In genomic region chr1:154661977-154662376, GRCm38 (mm10) we compare ENCODE assay signal across 13 mouse cellular contexts.
DNase-seq lines count a peak whose midpoint lies in the region; ATAC-seq and TF ChIP-seq lines count a peak whose summit lies in the region.
"Had no signal": no experiment of that assay in that cellular context is flagged by ENCODE, and none has a peak within 500 bp of the region (broad histone marks: within the 10 kb centered on the region; RNA-seq: fewer than 3 reads in every experiment).

No protein-coding gene starts in this region.

- DNase-seq in hindbrain, embryonic 10.5 days (ENCODE audit: low spot score), result no peak
- DNase-seq in frontal cortex, adult 2 months (ENCODE audit: extremely low spot score in 1 of 2, low spot score in 1 of 2), result peak; percentile 69 to 73
- peak; percentile 32 to 45 for DNase-seq in left cerebral cortex, adult 2 months (ENCODE audit: extremely low spot score in 1 of 2, low spot score in 2 of 2)
- DNase-seq in embryo, embryonic 9.5 days (ENCODE audit: extremely low spot score), result no peak
- no peak for DNase-seq in spleen, adult 12 weeks (ENCODE audit: low spot score)
- DNase-seq: adrenal gland, postnatal 36 days; kidney, adult 11 months had no signal

- H3K4me2 ChIP-seq in hindbrain, embryonic 15.5 days, result no peak overlapping the region
- no peak overlapping the region for H3K4me2 ChIP-seq in midbrain, embryonic 16.5 days (ENCODE audit: low read length)
- no peak overlapping the region for H3K4me2 ChIP-seq in kidney, embryonic 15.5 days
- H3K4me2 ChIP-seq: embryonic facial prominence, embryonic 13.5 days; heart, embryonic 15.5 days; limb, embryonic 12.5 days had no signal

- no peaks in the 10 kb centered on the region for H3K9me3 ChIP-seq in hindbrain, embryonic 15.5 days
- H3K9me3 ChIP-seq in hindbrain, embryonic 10.5 days, result no peaks in the 10 kb centered on the region
- H3K9me3 ChIP-seq in midbrain, embryonic 16.5 days (replicated peaks; ENCODE audit: control insufficient read depth, low read length, poor library complexity, severe bottlenecking), result no peaks in the 10 kb centered on the region
- H3K9me3 ChIP-seq in kidney, embryonic 15.5 days (replicated peaks), result no peaks in the 10 kb centered on the region
- H3K9me3 ChIP-seq: embryonic facial prominence, embryonic 13.5 days; heart, embryonic 15.5 days; limb, embryonic 12.5 days had no signal

- H3K27me3 ChIP-seq in hindbrain, embryonic 15.5 days, result no peaks in the 10 kb centered on the region
- no peaks in the 10 kb centered on the region for H3K27me3 ChIP-seq in hindbrain, embryonic 10.5 days (ENCODE audit: insufficient read depth, poor library complexity, severe bottlenecking)
- no peaks in the 10 kb centered on the region for H3K27me3 ChIP-seq in midbrain, embryonic 16.5 days (ENCODE audit: control insufficient read depth, insufficient read depth, low read depth, low read length)
- no peaks in the 10 kb centered on the region for H3K27me3 ChIP-seq in kidney, embryonic 15.5 days
- H3K27me3 ChIP-seq: embryonic facial prominence, embryonic 13.5 days; heart, embryonic 15.5 days had no signal

- peak overlapping the region; percentile 60 for H3K27ac ChIP-seq in hindbrain, embryonic 15.5 days (replicated peaks)
- H3K27ac ChIP-seq in hindbrain, embryonic 10.5 days, result no peak overlapping the region
- peak overlapping the region; percentile 86 for H3K27ac ChIP-seq in left cerebral cortex, adult 2 months
- peak overlapping the region; percentile 75 for H3K27ac ChIP-seq in midbrain, embryonic 16.5 days (ENCODE audit: low read length)
- no peak overlapping the region for H3K27ac ChIP-seq in kidney, embryonic 15.5 days
- H3K27ac ChIP-seq: embryonic facial prominence, embryonic 13.5 days; heart, embryonic 15.5 days; limb, embryonic 12.5 days had no signal

- no peak for TF ChIP-seq CTCF in left cerebral cortex, adult 2 months (IDR thresholded peaks at IDR 0.05)

- no peak overlapping the region for H3K9ac ChIP-seq in hindbrain, embryonic 15.5 days
- H3K9ac ChIP-seq in midbrain, embryonic 16.5 days (ENCODE audit: low read depth, low read length), result no peak overlapping the region
- no peak overlapping the region for H3K9ac ChIP-seq in kidney, embryonic 15.5 days
- H3K9ac ChIP-seq: embryonic facial prominence, embryonic 13.5 days; heart, embryonic 15.5 days; limb, embryonic 12.5 days had no signal

- no peak; the same call in 1 of the 2 replicates for ATAC-seq in hindbrain, embryonic 15.5 days (ENCODE audit: low FRiP score, low read depth)
- ATAC-seq in midbrain, embryonic 16.5 days, result 0 out of 2 replicates have a peak, but pooled peaks have one; percentile 25
- no peak for ATAC-seq in kidney, embryonic 15.5 days (replicated peaks; ENCODE audit: low FRiP score)

- 60% methylated on average over 5 of the region's 5 CpGs for WGBS in hindbrain, embryonic 15.5 days
- 78% methylated on average over 5 of the region's 5 CpGs for WGBS in hindbrain, embryonic 10.5 days
- WGBS in midbrain, embryonic 16.5 days, result 66% methylated on average over 5 of the region's 5 CpGs
- 86% methylated on average over 5 of the region's 5 CpGs for WGBS in kidney, embryonic 15.5 days

- H3K4me3 ChIP-seq in hindbrain, embryonic 15.5 days, result no peak overlapping the region
- no peak overlapping the region for H3K4me3 ChIP-seq in hindbrain, embryonic 10.5 days
- H3K4me3 ChIP-seq in left cerebral cortex, adult 2 months, result no peak overlapping the region
- H3K4me3 ChIP-seq in midbrain, embryonic 16.5 days (ENCODE audit: low read depth, low read length), result no peak overlapping the region
- H3K4me3 ChIP-seq in kidney, embryonic 15.5 days (replicated peaks), result no peak overlapping the region
- H3K4me3 ChIP-seq: embryonic facial prominence, embryonic 13.5 days; heart, embryonic 15.5 days; limb, embryonic 12.5 days had no signal

- peaks cover 20% of the 10 kb centered on the region for H3K4me1 ChIP-seq in hindbrain, embryonic 15.5 days (replicated peaks)
- peaks cover 10% of the 10 kb centered on the region for H3K4me1 ChIP-seq in hindbrain, embryonic 10.5 days (replicated peaks)
- peaks cover 19% of the 10 kb centered on the region for H3K4me1 ChIP-seq in midbrain, embryonic 16.5 days (ENCODE audit: control insufficient read depth, insufficient read depth, low read length)
- no peaks in the 10 kb centered on the region for H3K4me1 ChIP-seq in kidney, embryonic 15.5 days
- H3K4me1 ChIP-seq: heart, embryonic 15.5 days; limb, embryonic 12.5 days had no signal

- no peaks in the 10 kb centered on the region for H3K36me3 ChIP-seq in hindbrain, embryonic 15.5 days
- no peaks in the 10 kb centered on the region for H3K36me3 ChIP-seq in hindbrain, embryonic 10.5 days
- 0 out of 2 replicates have a peak, but pooled peaks cover 2% of the 10 kb centered on the region for H3K36me3 ChIP-seq in midbrain, embryonic 16.5 days (ENCODE audit: control insufficient read depth, insufficient read depth, low read length)
- H3K36me3 ChIP-seq in kidney, embryonic 15.5 days, result no peaks in the 10 kb centered on the region
- H3K36me3 ChIP-seq: embryonic facial prominence, embryonic 13.5 days; heart, embryonic 15.5 days; limb, embryonic 12.5 days had no signal

- intact Hi-C loops in left cerebral cortex, adult 2 months (cut with DNase I), result loop anchor here (5.0 kb wide), 1 partner anchor 60 kb away; no protein-coding TSS in a partner anchor

Comparison
In these comparisons a context has a peak if more than half of its experiments do, and no peak if none do; other contexts are left out.
1. H3K27ac ChIP-seq: peak in hindbrain, embryonic 15.5 days (single experiment), left cerebral cortex, adult 2 months (single experiment) and midbrain, embryonic 16.5 days (single experiment); none in hindbrain, embryonic 10.5 days (single experiment) and kidney, embryonic 15.5 days (single experiment).
2. DNase-seq: peak in frontal cortex, adult 2 months (2 of 2) and left cerebral cortex, adult 2 months (2 of 2); none in hindbrain, embryonic 10.5 days (single experiment), embryo, embryonic 9.5 days (single experiment) and spleen, adult 12 weeks (single experiment).